Mouse (Mus musculus) bone marrow macrophage, adult 2 months (primary cell): ENCODE measurements at regions not wholly inside any gene's neighbourhood (a gene's known extent, or its start where the extent isn't known, plus 50 kb on each side); places are given as distances from the start of the nearest gene placed in this dataset.

Experiments
- CTCF ChIP-seq: IDR thresholded peaks from 2 replicates; pipeline ENCODE4 v1.5.1; 2012; ENCODE audit warnings: low read depth, mild to moderate bottlenecking, low read length, moderate library complexity
- POLR2A ChIP-seq: IDR thresholded peaks from 2 replicates; pipeline ENCODE4 v1.6.1; 2012; ENCODE audit warnings: mild to moderate bottlenecking, low read depth, low read length, borderline replicate concordance

DNA sequence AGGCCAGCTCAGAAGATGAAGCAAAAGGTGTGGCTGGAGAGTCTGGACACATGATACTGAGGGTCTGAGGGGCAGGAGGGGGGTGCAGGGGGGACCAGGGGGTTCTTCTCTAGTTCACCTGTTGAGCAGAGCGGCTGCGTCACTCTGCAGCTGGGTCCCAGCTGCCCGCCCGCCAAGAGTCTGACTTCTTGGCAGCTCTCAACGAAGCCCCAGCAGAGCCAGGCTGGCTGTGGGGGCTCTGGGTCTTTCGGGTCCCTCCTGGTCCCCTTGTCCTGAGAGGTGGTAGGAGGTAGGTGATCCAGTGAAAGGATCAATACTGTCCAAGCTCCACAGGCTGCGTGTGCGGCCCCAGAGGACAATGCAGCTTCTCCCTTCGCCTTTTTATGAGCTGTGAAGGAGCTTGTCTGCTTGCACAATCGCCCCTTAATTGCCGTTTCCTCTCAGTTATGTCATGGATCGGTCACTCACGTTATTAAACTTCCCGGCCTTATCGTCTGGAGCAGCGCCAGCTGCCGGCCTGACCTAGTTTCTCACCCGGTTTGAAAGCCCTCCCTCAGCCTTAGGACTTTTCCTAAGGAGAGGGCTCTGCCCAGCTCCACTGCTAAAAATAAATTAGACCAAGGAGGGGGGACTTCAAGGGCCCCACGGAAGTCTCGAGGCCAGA, 98.4 kb upstream of the Ptpn1 start:
- TF ChIP-seq CTCF (no peak), POLR2A (no peak)
